ENCODE assay signal across 15 mouse cellular contexts in genomic region chr13:37034745-37035144, GRCm38 (mm10).
"Had no signal": no experiment of that assay in that cellular context is flagged by ENCODE, and none has a peak within 500 bp of the region (broad histone marks: within the 10 kb centered on the region; RNA-seq: fewer than 3 reads in every experiment).

No protein-coding gene starts in this region.

- H3K4me1 ChIP-seq: intestine, embryonic 15.5 days; limb, embryonic 10.5 days; liver, embryonic 12.5 days; lung, embryonic 15.5 days; midbrain, embryonic 12.5 days; neural tube, embryonic 13.5 days had no signal

- H3K27ac ChIP-seq: intestine, embryonic 15.5 days; layer of hippocampus, adult 2 months; limb, embryonic 10.5 days; liver, embryonic 12.5 days; lung, embryonic 15.5 days; midbrain, embryonic 12.5 days; neural tube, embryonic 13.5 days had no signal

- DNase-seq: kidney, adult 18-20 months; kidney, postnatal 10 days; kidney, postnatal 4 days; lung, postnatal 14 days; retina, postnatal 1 day; thymus, adult 2 months; thymus, postnatal 25 days had no signal

- H3K9ac ChIP-seq: intestine, embryonic 15.5 days; liver, embryonic 12.5 days; lung, embryonic 15.5 days; midbrain, embryonic 12.5 days; neural tube, embryonic 13.5 days had no signal

- H3K36me3 ChIP-seq: intestine, embryonic 15.5 days; limb, embryonic 10.5 days; liver, embryonic 12.5 days; lung, embryonic 15.5 days; midbrain, embryonic 12.5 days; neural tube, embryonic 13.5 days had no signal

- ATAC-seq: intestine, embryonic 15.5 days; liver, embryonic 12.5 days; midbrain, embryonic 16.5 days had no signal

- H3K4me3 ChIP-seq: intestine, embryonic 15.5 days; layer of hippocampus, adult 2 months; limb, embryonic 10.5 days; liver, embryonic 12.5 days; lung, embryonic 15.5 days; midbrain, embryonic 12.5 days; neural tube, embryonic 13.5 days had no signal

- H3K4me2 ChIP-seq: intestine, embryonic 15.5 days; liver, embryonic 12.5 days; lung, embryonic 15.5 days; midbrain, embryonic 12.5 days; neural tube, embryonic 13.5 days had no signal

- H3K27me3 ChIP-seq: intestine, embryonic 15.5 days; liver, embryonic 12.5 days; lung, embryonic 15.5 days; midbrain, embryonic 12.5 days; neural tube, embryonic 13.5 days had no signal

- H3K9me3 ChIP-seq: intestine, embryonic 15.5 days; limb, embryonic 10.5 days; liver, embryonic 12.5 days; lung, embryonic 15.5 days; midbrain, embryonic 12.5 days; neural tube, embryonic 13.5 days had no signal
